Mouse (Mus musculus): ENCODE data around the gene Vwce. TPM values are rescaled to one million over a fixed set of nuclear protein-coding genes. Genes with fewer than 3 reads are reported as not detected.

The Vwce gene
- polyA plus RNA-seq, 1 experiment from 2014 or later = 0.83 TPM

DNA sequence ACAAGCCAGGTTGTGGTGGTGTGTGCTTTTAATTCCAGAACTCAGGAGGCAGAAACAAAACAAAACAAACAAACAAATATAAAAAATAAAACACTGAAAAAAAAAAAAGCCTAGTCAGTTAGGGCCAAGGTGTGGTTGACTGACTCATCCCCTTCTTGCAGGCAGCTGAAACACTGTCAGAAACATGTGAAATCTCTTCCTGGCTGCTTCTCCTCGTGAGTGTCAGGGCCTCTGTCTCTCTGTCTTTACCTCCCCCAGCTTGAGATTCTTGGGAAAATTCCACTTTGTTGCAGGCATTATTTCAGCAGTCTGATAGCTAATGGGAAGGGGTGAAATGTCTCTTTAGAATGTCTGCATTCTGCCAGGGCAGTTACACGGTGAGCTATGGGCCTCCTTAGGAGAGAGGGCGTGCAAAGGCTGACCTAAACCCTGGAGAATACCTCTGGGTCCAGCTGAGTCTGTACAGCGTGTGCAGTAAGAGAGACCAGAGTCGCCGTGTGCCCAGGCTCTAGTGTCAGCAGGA is 31.7 kb upstream of the Vwce start:
- H3K9ac ChIP-seq (replicated peaks; ENCODE audit: low read length) = peak overlapping the region; percentile 78
- H3K9me3 ChIP-seq (ENCODE audit: control insufficient read depth, low read length) = no peaks in the 10 kb centered on the region
- H3K4me1 ChIP-seq (ENCODE audit: control insufficient read depth, insufficient read depth, low read length) = peaks cover 26% of the 10 kb centered on the region
- H3K4me3 ChIP-seq (replicated peaks; ENCODE audit: low read depth, low read length) = peak overlapping the region; percentile 33
- H3K27me3 ChIP-seq (ENCODE audit: control insufficient read depth, insufficient read depth, low read length) = no peaks in the 10 kb centered on the region
- ATAC-seq (ENCODE audit: low FRiP score, low TSS enrichment) (peak; percentile 28; the same call in 1 of the 2 replicates), DNase-seq (no peak)
- H3K36me3 ChIP-seq (ENCODE audit: control insufficient read depth, insufficient read depth, low read length) = peaks cover 18% of the 10 kb centered on the region; the same call in 1 of the 2 replicates
- H3K27ac ChIP-seq (replicated peaks; ENCODE audit: low read depth, low read length) = peak overlapping the region; percentile 97
- peak overlapping the region; percentile 68 for H3K4me2 ChIP-seq (ENCODE audit: low read length)
- WGBS = 0% methylated on average over 6 of the region's 6 CpGs

DNA sequence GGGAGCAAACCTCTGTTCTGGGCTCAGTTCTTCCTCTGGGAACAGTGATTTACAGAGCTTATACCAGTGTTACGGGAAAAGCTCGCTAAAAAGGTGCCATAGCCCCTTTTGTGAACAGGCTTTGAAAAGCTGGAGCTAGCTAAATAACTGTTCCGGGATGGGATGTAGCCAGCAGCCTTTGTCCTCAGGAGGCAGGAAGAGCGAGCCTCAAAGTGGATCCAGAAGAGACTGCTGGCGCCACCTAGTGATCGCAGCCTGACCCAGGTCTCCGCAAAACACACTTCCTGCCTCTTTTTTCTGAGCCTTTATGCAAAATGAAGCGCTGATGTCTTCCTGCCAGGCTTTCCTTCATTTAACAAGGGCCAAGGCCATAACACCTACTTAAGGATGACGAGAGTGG is 31.2 kb upstream of the Vwce start:
- Histone ChIP-seq H3K27ac (replicated peaks; ENCODE audit: low read depth, low read length) (peak overlapping the region; percentile 97), H3K4me2 (ENCODE audit: low read length) (peak overlapping the region; percentile 68), H3K27me3 (ENCODE audit: control insufficient read depth, insufficient read depth, low read length) (no peaks in the 10 kb centered on the region), H3K9ac (replicated peaks; ENCODE audit: low read length) (peak overlapping the region; percentile 78), H3K36me3 (ENCODE audit: control insufficient read depth, insufficient read depth, low read length) (peaks cover 23% of the 10 kb centered on the region), H3K4me3 (replicated peaks; ENCODE audit: low read depth, low read length) (peak overlapping the region; percentile 33), H3K4me1 (ENCODE audit: control insufficient read depth, insufficient read depth, low read length) (peaks cover 26% of the 10 kb centered on the region), H3K9me3 (ENCODE audit: control insufficient read depth, low read length) (no peaks in the 10 kb centered on the region)
- WGBS = under 1% methylated on average over 9 of the region's 9 CpGs
- peak; percentile 67; the same call in 1 of the 2 replicates for ATAC-seq (ENCODE audit: low FRiP score, low TSS enrichment)
- peak; percentile 96 for DNase-seq

DNA sequence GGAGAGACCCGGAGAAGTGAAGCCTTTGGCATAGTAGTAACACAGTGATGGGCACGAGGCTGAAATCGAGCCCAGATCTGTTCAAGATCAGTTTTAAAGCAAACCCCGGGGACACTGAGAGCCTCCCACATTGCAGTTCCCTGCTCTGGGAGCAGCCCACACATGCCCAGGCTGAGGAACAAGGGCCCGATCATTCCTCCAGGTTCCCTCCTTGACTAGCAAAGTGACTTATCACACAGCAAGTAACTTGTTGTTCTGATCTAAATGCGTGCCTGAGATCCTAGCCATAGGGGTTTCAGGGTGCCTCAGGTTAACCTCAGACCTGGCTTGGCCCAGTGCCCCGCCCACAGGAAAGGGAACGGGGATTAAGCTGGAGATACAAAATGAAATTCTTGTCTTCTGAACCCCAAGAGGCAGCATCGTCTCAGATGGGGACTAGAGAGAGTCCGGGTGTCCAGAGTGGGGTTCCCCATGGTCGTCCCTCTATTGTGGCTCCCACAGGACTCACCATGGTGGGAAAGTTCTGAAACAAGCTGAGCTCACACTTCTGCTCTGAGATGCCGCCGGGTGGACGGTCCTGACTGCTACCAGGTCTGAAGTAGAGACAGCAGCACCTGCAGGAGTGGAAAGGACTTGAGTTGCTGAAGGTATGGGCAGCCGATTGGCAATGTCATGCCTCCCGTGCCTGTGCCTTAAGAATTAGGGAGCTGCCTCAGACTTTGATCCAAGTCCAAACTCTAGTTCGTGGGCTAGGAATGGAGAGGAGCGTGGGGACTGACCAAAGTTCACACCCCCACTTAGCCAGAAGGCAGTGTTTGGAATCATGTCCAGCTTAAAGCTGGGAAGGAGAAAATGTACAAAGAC is 30.1 kb upstream of the Vwce start:
- Histone ChIP-seq H3K4me3 (replicated peaks; ENCODE audit: low read depth, low read length) (no peak overlapping the region), H3K9me3 (ENCODE audit: control insufficient read depth, low read length) (no peaks in the 10 kb centered on the region), H3K27me3 (ENCODE audit: control insufficient read depth, insufficient read depth, low read length) (no peaks in the 10 kb centered on the region), H3K9ac (replicated peaks; ENCODE audit: low read length) (no peak overlapping the region; the same call in 1 of the 2 replicates), H3K4me1 (ENCODE audit: control insufficient read depth, insufficient read depth, low read length) (peaks cover 26% of the 10 kb centered on the region), H3K27ac (replicated peaks; ENCODE audit: low read depth, low read length) (no peak overlapping the region), H3K36me3 (ENCODE audit: control insufficient read depth, insufficient read depth, low read length) (peaks cover 31% of the 10 kb centered on the region), H3K4me2 (ENCODE audit: low read length) (peak overlapping the region; percentile 79; the same call in 1 of the 2 replicates)
- DNase-seq (no peak), ATAC-seq (ENCODE audit: low FRiP score, low TSS enrichment) (no peak)
- WGBS = 89% methylated on average over 18 of the region's 18 CpGs

DNA sequence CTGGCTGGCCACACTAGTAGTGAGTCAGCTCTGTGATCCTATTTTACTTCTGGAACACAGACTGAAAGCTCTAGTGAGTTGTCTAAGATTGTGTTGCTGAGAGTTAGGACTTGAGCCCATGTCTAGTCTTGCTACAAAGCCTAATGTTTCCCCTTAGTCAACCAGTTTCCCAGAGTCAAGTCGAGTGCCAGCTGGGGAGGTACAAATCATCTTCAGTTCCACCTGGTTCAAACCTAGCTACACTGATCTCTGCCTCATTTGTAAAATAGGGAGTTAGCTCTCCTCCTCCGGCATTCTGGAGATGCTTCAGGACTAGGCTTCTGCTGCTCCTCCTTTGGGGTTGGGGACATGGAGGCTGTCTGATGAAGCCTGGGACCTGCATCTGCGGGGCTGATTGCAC is 29.5 kb upstream of the Vwce start:
- DNase-seq = peak; percentile 11
- Histone ChIP-seq H3K4me1 (ENCODE audit: control insufficient read depth, insufficient read depth, low read length) (peaks cover 26% of the 10 kb centered on the region), H3K9me3 (ENCODE audit: control insufficient read depth, low read length) (no peaks in the 10 kb centered on the region), H3K4me2 (ENCODE audit: low read length) (peak overlapping the region; percentile 79), H3K4me3 (replicated peaks; ENCODE audit: low read depth, low read length) (peak overlapping the region; percentile 88), H3K9ac (replicated peaks; ENCODE audit: low read length) (peak overlapping the region; percentile 86), H3K36me3 (ENCODE audit: control insufficient read depth, insufficient read depth, low read length) (peaks cover 33% of the 10 kb centered on the region), H3K27me3 (ENCODE audit: control insufficient read depth, insufficient read depth, low read length) (no peaks in the 10 kb centered on the region), H3K27ac (replicated peaks; ENCODE audit: low read depth, low read length) (peak overlapping the region; percentile 89)
- no peak for ATAC-seq (ENCODE audit: low FRiP score, low TSS enrichment)
- WGBS = 68% methylated on average over 3 of the region's 3 CpGs

DNA sequence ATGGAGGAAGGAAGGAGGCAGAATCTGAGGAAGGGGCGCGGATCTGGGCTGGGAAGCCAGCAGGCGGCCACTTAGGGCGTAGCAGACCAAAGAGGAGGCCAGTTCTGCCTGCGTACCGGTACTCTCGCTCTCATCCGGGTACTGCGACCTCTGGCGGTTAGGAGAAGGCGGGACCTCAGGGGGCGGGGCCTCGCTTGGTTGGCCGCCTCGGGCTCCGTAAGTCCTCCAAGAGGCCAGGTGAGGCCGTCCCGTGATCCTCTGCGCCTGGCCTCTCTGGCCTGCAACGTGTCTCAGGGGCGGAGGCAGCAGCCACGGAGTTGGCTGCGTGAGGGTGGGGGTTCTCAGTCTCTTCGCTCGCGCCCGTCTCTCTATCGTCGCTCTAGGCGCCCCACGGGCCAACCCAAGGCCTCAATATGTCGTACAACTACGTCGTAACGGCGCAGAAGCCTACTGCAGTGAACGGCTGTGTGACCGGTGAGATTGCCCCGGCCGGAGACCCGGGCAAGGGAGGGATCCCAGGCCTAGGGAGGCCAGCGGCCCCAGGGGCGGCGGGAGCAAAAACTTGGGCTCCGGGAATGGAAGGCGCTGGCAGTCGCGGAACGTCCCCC is 28.6 kb upstream of the Vwce start, which contains the start of the genes Ddb1 and Tkfc:
Gene Ddb1 (plus strand): TSS at position 35 of the 608 bp plus-strand sequence.
Gene Tkfc (minus strand): TSS at position 362 of the 608 bp plus-strand sequence.
- H3K27me3 ChIP-seq (ENCODE audit: control insufficient read depth, insufficient read depth, low read length) = no peaks in the 10 kb centered on the region
- under 1% methylated on average over 49 of the region's 49 CpGs for WGBS
- peak within 1 kb of the TSS; percentile 89 for H3K27ac ChIP-seq (replicated peaks; ENCODE audit: low read depth, low read length)
- DNase-seq (peak; percentile 100), ATAC-seq (ENCODE audit: low FRiP score, low TSS enrichment) (peak; percentile 96)
- H3K4me2 ChIP-seq (ENCODE audit: low read length) = peak within 1 kb of the TSS; percentile 79
- H3K4me1 ChIP-seq (ENCODE audit: control insufficient read depth, insufficient read depth, low read length) = peaks cover 26% of the 10 kb centered on the region
- peak within 1 kb of the TSS; percentile 88 for H3K4me3 ChIP-seq (replicated peaks; ENCODE audit: low read depth, low read length)
- peaks cover 36% of the 10 kb centered on the region for H3K36me3 ChIP-seq (ENCODE audit: control insufficient read depth, insufficient read depth, low read length)
- H3K9me3 ChIP-seq (ENCODE audit: control insufficient read depth, low read length) = no peaks in the 10 kb centered on the region
- H3K9ac ChIP-seq (replicated peaks; ENCODE audit: low read length) = peak within 1 kb of the TSS; percentile 86

DNA sequence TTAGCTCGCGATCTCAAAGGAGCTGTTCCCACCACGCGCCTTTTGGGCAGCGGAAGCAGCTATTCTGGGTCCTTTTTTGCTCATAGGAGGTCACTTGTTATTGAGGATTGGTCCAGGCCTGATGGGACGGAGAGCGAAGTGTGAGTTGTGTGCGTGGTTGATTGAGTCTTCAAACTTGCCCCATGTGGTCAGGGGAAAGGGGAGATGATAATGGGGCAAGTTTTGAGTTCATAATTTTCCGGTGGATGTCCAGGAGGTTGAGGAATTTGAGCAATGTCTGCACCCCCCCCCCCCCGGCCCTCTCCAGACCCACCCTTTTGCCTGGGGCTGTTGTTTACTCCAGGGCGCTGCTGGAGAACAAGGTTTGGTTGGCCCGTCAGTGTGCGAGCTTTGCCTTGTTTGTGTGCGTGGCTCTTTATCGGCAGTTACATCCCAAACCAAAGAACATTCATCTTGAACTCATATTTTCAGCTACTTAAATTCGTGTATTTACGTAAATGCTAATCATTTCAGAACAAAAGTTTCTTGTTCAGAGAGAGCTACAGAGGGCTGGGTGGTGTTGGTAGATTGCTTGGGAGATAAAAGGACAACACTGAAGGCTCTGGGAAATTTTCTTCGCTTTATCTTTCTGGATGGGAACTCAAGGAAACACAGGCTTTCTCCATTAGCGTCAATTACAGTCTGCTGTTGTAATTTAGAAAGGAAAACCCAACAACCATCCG is 28.0 kb upstream of the Vwce start:
- peak overlapping the region; percentile 78 for H3K27ac ChIP-seq (replicated peaks; ENCODE audit: low read depth, low read length)
- H3K9ac ChIP-seq (replicated peaks; ENCODE audit: low read length) = peak overlapping the region; percentile 86
- peak overlapping the region; percentile 88 for H3K4me3 ChIP-seq (replicated peaks; ENCODE audit: low read depth, low read length)
- H3K4me1 ChIP-seq (ENCODE audit: control insufficient read depth, insufficient read depth, low read length) = peaks cover 26% of the 10 kb centered on the region
- 8% methylated on average over 20 of the region's 20 CpGs for WGBS
- ATAC-seq (ENCODE audit: low FRiP score, low TSS enrichment) = 0 out of 2 replicates have a peak, but pooled peaks have one; percentile 0
- peak overlapping the region; percentile 79 for H3K4me2 ChIP-seq (ENCODE audit: low read length)
- no peaks in the 10 kb centered on the region for H3K9me3 ChIP-seq (ENCODE audit: control insufficient read depth, low read length)
- peak; percentile 14 for DNase-seq
- H3K36me3 ChIP-seq (ENCODE audit: control insufficient read depth, insufficient read depth, low read length) = peaks cover 40% of the 10 kb centered on the region
- no peaks in the 10 kb centered on the region for H3K27me3 ChIP-seq (ENCODE audit: control insufficient read depth, insufficient read depth, low read length)

DNA sequence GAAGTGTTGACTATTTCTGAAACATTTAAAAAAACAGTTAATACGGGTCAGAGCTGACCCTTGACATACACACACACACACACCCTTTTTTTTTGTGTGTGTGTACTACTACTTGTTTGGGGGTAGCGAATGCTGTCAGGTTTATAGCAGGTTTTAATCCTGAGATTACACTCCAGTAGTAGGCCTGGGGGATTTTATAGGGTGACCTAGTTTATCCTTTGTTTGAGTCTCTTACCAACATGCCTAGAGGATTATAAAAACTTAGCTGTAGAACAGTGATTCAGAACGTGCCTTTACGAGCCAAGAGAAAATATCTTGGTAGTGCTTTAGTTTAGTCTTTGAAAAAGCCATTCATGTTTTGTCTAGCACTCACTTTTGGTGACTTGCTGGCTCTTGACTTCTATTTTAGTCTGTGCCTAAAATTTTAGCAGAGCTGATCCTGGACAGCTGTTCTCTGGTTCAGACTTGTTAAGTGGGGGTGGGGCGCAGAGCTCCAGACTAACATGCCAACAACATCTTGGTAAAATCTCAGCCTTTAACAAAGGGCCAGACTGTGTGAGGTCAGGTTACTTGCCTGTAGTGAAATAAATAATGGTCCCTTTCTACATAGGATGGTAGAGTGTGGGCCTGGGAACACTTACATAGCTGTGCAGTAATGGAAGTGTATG is 25.3 kb upstream of the Vwce start:
- WGBS = 96% methylated on average over 5 of the region's 5 CpGs
- Histone ChIP-seq H3K4me1 (ENCODE audit: control insufficient read depth, insufficient read depth, low read length) (peaks cover 16% of the 10 kb centered on the region), H3K9ac (replicated peaks; ENCODE audit: low read length) (no peak overlapping the region), H3K4me3 (replicated peaks; ENCODE audit: low read depth, low read length) (no peak overlapping the region), H3K9me3 (ENCODE audit: control insufficient read depth, low read length) (no peaks in the 10 kb centered on the region), H3K27ac (replicated peaks; ENCODE audit: low read depth, low read length) (no peak overlapping the region), H3K27me3 (ENCODE audit: control insufficient read depth, insufficient read depth, low read length) (no peaks in the 10 kb centered on the region), H3K4me2 (ENCODE audit: low read length) (no peak overlapping the region), H3K36me3 (ENCODE audit: control insufficient read depth, insufficient read depth, low read length) (peaks cover 66% of the 10 kb centered on the region)
- no peak for ATAC-seq (ENCODE audit: low FRiP score, low TSS enrichment)
- no peak for DNase-seq

All from midbrain, embryonic 14.5 days (tissue).